Mouse (Mus musculus) heart, postnatal 0 days (tissue): ENCODE data around the gene Aldh3b2. TPM values are rescaled to one million over a fixed set of nuclear protein-coding genes. Genes with fewer than 3 reads are reported as not detected.

Experiments used
- ATAC-seq: fragments of 200-750 bp; cut with Nextera tagmentation; 2 replicates; pipeline ENCODE4 v1.8.0; 2017; ENCODE audit warnings: low read depth, moderate number of reproducible peaks, moderate library complexity; ENCODE audit not compliant: insufficient read depth
- DNase-seq: peaks from one replicate; pipeline ENCODE4 v3.0.0-alpha.2; 2016; ENCODE audit warnings: low spot score
- H3K27ac ChIP-seq: fragments of 300-500 bp; sonication (generic); 2 replicates; pipeline ENCODE4 v1.5.1; 2014; ENCODE audit warnings: low read depth, mild to moderate bottlenecking
- H3K27me3 ChIP-seq: fragments of 300-500 bp; sonication (generic); 2 replicates; pipeline ENCODE4 v1.6.1; 2014; ENCODE audit warnings: low read length, mixed read lengths; ENCODE audit not compliant: control insufficient read depth, insufficient read depth
- H3K36me3 ChIP-seq: fragments of 300-500 bp; sonication (generic); replicated peaks from 2 replicates; pipeline ENCODE4 v1.6.1; 2014; ENCODE audit warnings: low read length, mixed read lengths; ENCODE audit not compliant: control insufficient read depth, insufficient read depth
- H3K4me1 ChIP-seq: fragments of 300-500 bp; sonication (generic); 2 replicates; pipeline ENCODE4 v1.6.1; 2014; ENCODE audit warnings: antibody characterized with exemption; ENCODE audit not compliant: control insufficient read depth, insufficient read depth
- H3K4me2 ChIP-seq: fragments of 300-500 bp; sonication (generic); 2 replicates; pipeline ENCODE4 v1.6.1; 2014; ENCODE audit warnings: low read depth, mild to moderate bottlenecking, low read length, moderate library complexity
- H3K4me3 ChIP-seq: fragments of 300-500 bp; sonication (generic); 2 replicates; pipeline ENCODE4 v1.5.1; 2014; ENCODE audit warnings: low read depth, low read length
- H3K9ac ChIP-seq: fragments of 300-500 bp; sonication (generic); replicated peaks from 2 replicates; pipeline ENCODE4 v1.6.1; 2014; ENCODE audit warnings: low read depth, low read length, mixed read lengths
- H3K9me3 ChIP-seq: fragments of 300-500 bp; sonication (generic); replicated peaks from 2 replicates; pipeline ENCODE4 v1.6.1; 2016; ENCODE audit warnings: low read length; ENCODE audit not compliant: control insufficient read depth
- CTCF ChIP-seq: IDR thresholded peaks from 2 replicates; pipeline ENCODE4 v1.5.1; 2016; ENCODE audit warnings: antibody characterized with exemption, control low read depth, low read depth
- EP300 ChIP-seq: IDR thresholded peaks from 2 replicates; pipeline ENCODE4 v1.6.1; 2016; ENCODE audit warnings: antibody characterized with exemption, low read depth
- WGBS: fragments of 180-500 bp; shearing (Covaris S2); extraction: QIAGEN DNeasy Blood & Tissue Kit; methylation state at CpG from one replicate; pipeline ENCODE4 v1.1.7; 2014; 5-methylcytosine and 5-hydroxymethylcytosine counted together
- polyA plus RNA-seq: library from polyadenylated mRNA; unstranded; fragments of >200 nt; fragmentation: Nextera tagmentation; extraction: Ambion mirVana; gene quantifications from 2 replicates; pipeline ENCODE4 v1.2.1, GENCODE M21; 2015
- total RNA-seq: library from RNA; depleted of rRNA; stranded (reverse); fragments of >200 nt; gene quantifications from 2 replicates; pipeline ENCODE4 v1.2.3, GENCODE M21; 2014; ENCODE audit warnings: low replicate concordance

Aldh3b2 gene
- total and polyA plus RNA-seq, 2 experiments from 2014 or later: 0.18 to 3.9 TPM

GRCm38 (mm10) chr19:3999121-3999730 lies 27.1 kb downstream of the Aldh3b2 start:
- no peaks in the 10 kb centered on the region for H3K27me3 ChIP-seq
- no peak overlapping the region for H3K27ac ChIP-seq
- no peaks in the 10 kb centered on the region for H3K9me3 ChIP-seq
- TF ChIP-seq CTCF (no peak), EP300 (no peak)
- H3K4me1 ChIP-seq: peaks cover 28% of the 10 kb centered on the region
- 81% methylated on average over 9 of the region's 9 CpGs for WGBS
- H3K4me2 ChIP-seq: peak overlapping the region; percentile 74
- H3K9ac ChIP-seq: no peak overlapping the region
- H3K36me3 ChIP-seq: no peaks in the 10 kb centered on the region
- DNase-seq (no peak), ATAC-seq (no peak)
- H3K4me3 ChIP-seq: no peak overlapping the region

DNA sequence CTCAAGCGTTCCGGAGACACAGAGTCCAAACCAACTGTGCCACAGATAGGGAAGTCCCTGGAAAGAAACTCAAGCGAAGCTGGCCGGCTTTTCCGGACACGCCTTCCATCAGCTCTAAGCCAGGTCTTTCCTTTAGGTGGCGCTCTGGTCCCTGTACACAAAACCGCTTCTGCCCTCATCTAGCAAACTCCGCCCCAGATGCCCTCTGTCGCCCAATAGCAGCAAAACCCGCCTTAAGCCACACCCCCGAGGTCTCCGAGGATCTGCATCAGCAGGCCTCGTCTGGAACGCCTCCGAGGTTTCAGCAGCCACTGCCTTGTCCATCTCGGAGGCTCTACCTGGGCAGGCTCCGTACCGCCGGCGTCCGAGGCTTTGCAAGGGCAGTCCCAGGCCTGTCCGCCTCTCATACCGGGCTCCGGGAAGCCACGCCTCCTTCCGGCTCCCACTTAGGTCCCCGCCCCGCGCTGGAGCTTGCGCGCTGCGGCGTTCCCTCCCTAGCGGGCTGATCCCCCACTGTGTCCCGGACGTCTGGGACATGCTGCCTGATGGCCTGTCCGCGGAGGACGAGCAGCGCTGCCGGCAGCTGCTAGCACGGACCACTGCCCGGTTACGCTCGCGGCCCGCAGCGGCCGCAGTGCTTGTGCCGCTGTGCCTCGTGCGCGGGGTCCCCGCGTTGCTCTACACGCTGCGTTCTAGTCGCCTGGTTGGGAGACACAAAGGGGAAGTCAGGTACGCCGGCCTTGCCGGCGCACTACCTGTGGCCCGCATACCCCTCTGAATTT lies 28.2 kb downstream of the Aldh3b2 start, which contains the start of the genes Nudt8 and Gm49405:
Nudt8 (plus strand) TSS at position 462 of the 782 bp plus-strand sequence.
Gm49405 (plus strand) TSS at position 508 of the 782 bp plus-strand sequence.
- ATAC-seq: peak; percentile 84
- H3K27me3 ChIP-seq: no peaks in the 10 kb centered on the region
- peak within 1 kb of the TSS; percentile 67 for H3K4me3 ChIP-seq
- no peaks in the 10 kb centered on the region for H3K36me3 ChIP-seq
- H3K9ac ChIP-seq: peak within 1 kb of the TSS; percentile 54
- peak within 1 kb of the TSS; percentile 74 for H3K4me2 ChIP-seq
- under 1% methylated on average over 61 of the region's 64 CpGs for WGBS
- H3K9me3 ChIP-seq: no peaks in the 10 kb centered on the region
- DNase-seq: peak; percentile 98
- no peak for TF ChIP-seq EP300
- TF ChIP-seq CTCF: peak; percentile 76
- H3K27ac ChIP-seq: peak within 1 kb of the TSS; percentile 95
- H3K4me1 ChIP-seq: peaks cover 39% of the 10 kb centered on the region

DNA sequence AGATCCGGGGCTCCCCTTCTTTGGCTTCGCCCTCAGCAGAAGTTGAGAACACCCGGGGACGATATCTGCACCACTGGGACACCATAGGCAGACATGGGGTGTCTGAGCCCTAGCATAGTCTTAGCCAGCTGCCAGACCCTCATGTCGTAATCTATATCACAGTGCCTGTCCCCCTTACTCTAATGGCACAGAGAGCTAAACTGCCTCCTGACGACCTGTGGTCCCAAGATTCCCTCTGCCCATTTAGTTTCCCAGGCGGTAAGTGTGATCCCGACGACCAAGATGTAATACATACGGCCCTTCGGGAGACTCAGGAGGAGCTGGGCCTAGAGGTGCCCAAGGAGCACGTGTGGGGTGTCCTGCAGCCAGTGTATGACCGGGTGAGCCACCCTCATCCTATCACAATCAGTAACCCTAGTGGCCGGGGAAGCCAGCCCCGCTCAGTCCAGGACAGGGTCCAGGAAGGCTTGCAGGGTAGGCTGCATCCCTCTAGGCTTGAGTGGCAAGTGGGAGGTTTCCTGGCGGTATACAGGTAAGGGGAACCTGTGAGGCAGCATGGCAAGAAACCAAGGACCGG lies 28.9 kb downstream of the Aldh3b2 start:
- Histone ChIP-seq H3K4me3 (peak overlapping the region; percentile 67), H3K36me3 (peaks cover 4% of the 10 kb centered on the region; the same call in 1 of the 2 replicates), H3K27me3 (no peaks in the 10 kb centered on the region), H3K4me2 (peak overlapping the region; percentile 74), H3K4me1 (peaks cover 39% of the 10 kb centered on the region), H3K9me3 (no peaks in the 10 kb centered on the region), H3K9ac (peak overlapping the region; percentile 54), H3K27ac (peak overlapping the region; percentile 95)
- ATAC-seq: no peak
- WGBS: 18% methylated on average over 17 of the region's 17 CpGs
- DNase-seq: no peak
- TF ChIP-seq EP300 (no peak), CTCF (no peak)

DNA sequence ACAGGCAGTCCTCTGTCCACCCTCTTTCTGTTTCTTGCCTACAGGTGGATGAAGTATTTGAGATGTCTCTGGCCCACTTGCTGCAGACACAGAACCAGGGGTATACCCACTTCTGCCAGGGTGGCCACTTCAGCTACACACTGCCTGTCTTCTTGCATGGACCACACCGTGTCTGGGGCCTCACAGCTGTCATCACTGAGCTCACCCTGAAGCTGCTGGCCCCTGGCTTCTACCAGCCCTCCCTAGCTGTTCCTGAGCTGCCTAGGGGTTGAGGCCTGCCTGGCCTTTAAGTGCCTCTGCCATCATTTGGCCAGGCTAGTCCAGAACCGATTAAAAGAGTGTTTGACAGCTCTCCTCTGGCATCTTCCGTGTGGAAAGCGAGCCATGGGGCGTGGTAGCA lies 29.6 kb downstream of the Aldh3b2 start:
- TF ChIP-seq CTCF (no peak), EP300 (no peak)
- no peak for ATAC-seq
- no peak overlapping the region for H3K9ac ChIP-seq

GRCm38 (mm10) chr19:4003112-4003511 lies 31.0 kb downstream of the Aldh3b2 start, which contains the start of gene Doc2g:
Gene Doc2g, plus strand, starts transcription at chr19:4003313.
- Histone ChIP-seq H3K9ac (peak within 1 kb of the TSS; percentile 31; the same call in 1 of the 2 replicates), H3K27ac (peak within 1 kb of the TSS; percentile 95), H3K4me3 (peak within 1 kb of the TSS; percentile 25), H3K4me1 (peaks cover 39% of the 10 kb centered on the region), H3K27me3 (no peaks in the 10 kb centered on the region), H3K9me3 (no peaks in the 10 kb centered on the region), H3K36me3 (peaks cover 25% of the 10 kb centered on the region), H3K4me2 (peak within 1 kb of the TSS; percentile 49)
- DNase-seq (peak; percentile 70), ATAC-seq (peak; percentile 60)
- TF ChIP-seq CTCF: no peak
- TF ChIP-seq EP300: peak; percentile 71; the same call in 1 of the 2 replicates
- 48% methylated on average over 1 of the region's 1 CpGs for WGBS

More for the DNA sequence above, 29.6 kb downstream of the Aldh3b2 start:
- no peak for DNase-seq
- Histone ChIP-seq H3K27me3 (no peaks in the 10 kb centered on the region), H3K36me3 (peaks cover 11% of the 10 kb centered on the region), H3K9me3 (no peaks in the 10 kb centered on the region), H3K4me2 (no peak overlapping the region), H3K27ac (peak overlapping the region; percentile 95), H3K4me1 (peaks cover 39% of the 10 kb centered on the region), H3K4me3 (no peak overlapping the region)
- WGBS: 61% methylated on average over 5 of the region's 5 CpGs
